Mouse (Mus musculus): ENCODE measurements at regions not wholly inside any gene's neighbourhood (a gene's known extent, or its start where the extent isn't known, plus 50 kb on each side); places are given as distances from the start of the nearest gene placed in this dataset.

DNA sequence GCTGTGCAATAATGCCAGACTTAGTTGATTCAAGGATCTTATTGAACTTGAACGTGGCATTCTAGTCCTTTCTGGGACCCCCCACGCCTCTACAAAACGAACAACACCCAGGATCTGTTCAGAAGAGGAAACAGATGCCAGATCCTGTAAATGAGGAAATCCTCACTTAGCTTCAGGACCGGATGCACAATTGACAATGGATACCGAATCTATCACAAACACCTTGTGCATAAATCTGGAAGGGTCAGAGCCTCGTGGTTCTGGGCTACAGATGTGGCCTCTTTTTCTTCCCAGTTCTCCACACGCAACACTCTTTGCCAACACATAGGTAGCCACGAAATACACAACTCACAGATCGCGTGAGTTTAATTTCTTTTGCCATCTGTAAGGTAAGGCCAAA lies 93.0 kb upstream of the Mki67 start:
- no peak overlapping the region for H3K4me2 ChIP-seq (ENCODE audit: low read depth, low read length, severe bottlenecking)
- no peaks in the 10 kb centered on the region for H3K36me3 ChIP-seq (ENCODE audit: control insufficient read depth, insufficient read depth, low read length)
- 85% methylated on average over 10 of the region's 10 CpGs for WGBS
- H3K4me1 ChIP-seq (replicated peaks; ENCODE audit: control insufficient read depth, insufficient read depth, low read length): 0 out of 2 replicates have a peak, but pooled peaks cover 1% of the 10 kb centered on the region
- no peak overlapping the region for H3K9ac ChIP-seq (ENCODE audit: low read length)
- no peaks in the 10 kb centered on the region for H3K27me3 ChIP-seq (ENCODE audit: control insufficient read depth, insufficient read depth, low read length)
- H3K4me3 ChIP-seq (ENCODE audit: low read depth, low read length): no peak overlapping the region
- ATAC-seq (replicated peaks; ENCODE audit: low FRiP score) (no peak), DNase-seq (ENCODE audit: low spot score) (peak; percentile 30)
- H3K27ac ChIP-seq (ENCODE audit: low read depth, low read length): no peak overlapping the region
- H3K9me3 ChIP-seq (ENCODE audit: control insufficient read depth, low read length): no peaks in the 10 kb centered on the region

GRCm38 (mm10) chr7:135809751-135810379 lies 93.7 kb upstream of the Mki67 start:
- Histone ChIP-seq H3K4me3 (ENCODE audit: low read depth, low read length) (no peak overlapping the region), H3K9ac (ENCODE audit: low read length) (no peak overlapping the region), H3K36me3 (ENCODE audit: control insufficient read depth, insufficient read depth, low read length) (no peaks in the 10 kb centered on the region), H3K27ac (ENCODE audit: low read depth, low read length) (no peak overlapping the region), H3K4me1 (replicated peaks; ENCODE audit: control insufficient read depth, insufficient read depth, low read length) (0 out of 2 replicates have a peak, but pooled peaks cover 1% of the 10 kb centered on the region), H3K4me2 (ENCODE audit: low read depth, low read length, severe bottlenecking) (no peak overlapping the region), H3K9me3 (ENCODE audit: control insufficient read depth, low read length) (no peaks in the 10 kb centered on the region), H3K27me3 (ENCODE audit: control insufficient read depth, insufficient read depth, low read length) (no peaks in the 10 kb centered on the region)
- 69% methylated on average over 12 of the region's 12 CpGs for WGBS
- ATAC-seq (replicated peaks; ENCODE audit: low FRiP score) (no peak), DNase-seq (ENCODE audit: low spot score) (peak; percentile 40)

DNA sequence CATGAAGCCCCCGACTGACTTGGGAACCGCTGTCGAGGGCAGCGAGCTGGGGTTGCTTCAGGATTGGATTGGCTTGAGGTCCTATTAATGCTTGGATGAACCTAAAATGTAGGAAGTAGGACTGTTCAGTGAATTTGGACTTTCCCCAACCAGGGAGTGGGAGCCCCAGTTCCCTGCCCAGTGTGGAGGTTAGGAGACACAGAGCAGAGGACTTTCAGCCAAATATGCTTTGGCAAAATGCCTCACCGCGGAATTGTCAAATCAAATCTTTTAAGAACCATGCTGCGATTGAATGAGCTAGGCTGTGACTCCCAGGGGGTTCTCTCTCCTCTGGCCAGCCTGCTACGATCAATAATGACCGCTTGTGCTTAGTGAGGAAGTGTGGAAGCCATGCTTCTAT lies 94.8 kb upstream of the Mki67 start:
- no peaks in the 10 kb centered on the region for H3K9me3 ChIP-seq (ENCODE audit: control insufficient read depth, low read length)
- DNase-seq (ENCODE audit: low spot score) (no peak), ATAC-seq (replicated peaks; ENCODE audit: low FRiP score) (no peak)
- H3K4me3 ChIP-seq (ENCODE audit: low read depth, low read length): no peak overlapping the region
- no peaks in the 10 kb centered on the region for H3K27me3 ChIP-seq (ENCODE audit: control insufficient read depth, insufficient read depth, low read length)
- no peak overlapping the region for H3K4me2 ChIP-seq (ENCODE audit: low read depth, low read length, severe bottlenecking)
- no peaks in the 10 kb centered on the region for H3K36me3 ChIP-seq (ENCODE audit: control insufficient read depth, insufficient read depth, low read length)
- 0 out of 2 replicates have a peak, but pooled peaks cover 1% of the 10 kb centered on the region for H3K4me1 ChIP-seq (replicated peaks; ENCODE audit: control insufficient read depth, insufficient read depth, low read length)
- H3K9ac ChIP-seq (ENCODE audit: low read length): no peak overlapping the region
- no peak overlapping the region for H3K27ac ChIP-seq (ENCODE audit: low read depth, low read length)
- WGBS: 91% methylated on average over 9 of the region's 9 CpGs

DNA sequence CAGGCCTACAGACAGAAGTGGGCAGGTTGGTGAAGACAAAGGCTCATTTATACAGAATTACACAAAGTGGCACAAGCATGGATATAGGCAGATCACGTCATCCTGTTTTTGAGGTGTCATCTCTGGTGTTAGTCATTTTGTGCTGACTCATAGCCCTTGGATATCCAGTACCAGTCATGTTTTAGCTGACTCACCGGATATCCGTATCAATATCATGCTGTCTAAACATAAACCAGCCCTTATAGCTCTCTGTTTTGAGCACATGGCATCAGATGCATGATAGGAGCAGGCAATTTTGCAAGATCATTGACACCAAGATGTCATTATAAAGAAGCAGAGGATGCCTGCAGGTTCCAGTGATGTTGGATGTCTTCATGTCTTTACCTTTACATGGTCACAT lies 97.5 kb upstream of the Mki67 start:
- DNase-seq (ENCODE audit: low spot score) (no peak), ATAC-seq (replicated peaks; ENCODE audit: low FRiP score) (no peak)
- Histone ChIP-seq H3K9me3 (ENCODE audit: control insufficient read depth, low read length) (no peaks in the 10 kb centered on the region), H3K4me3 (ENCODE audit: low read depth, low read length) (no peak overlapping the region), H3K27me3 (ENCODE audit: control insufficient read depth, insufficient read depth, low read length) (no peaks in the 10 kb centered on the region), H3K36me3 (ENCODE audit: control insufficient read depth, insufficient read depth, low read length) (no peaks in the 10 kb centered on the region), H3K4me1 (replicated peaks; ENCODE audit: control insufficient read depth, insufficient read depth, low read length) (0 out of 2 replicates have a peak, but pooled peaks cover 1% of the 10 kb centered on the region), H3K27ac (ENCODE audit: low read depth, low read length) (no peak overlapping the region), H3K9ac (ENCODE audit: low read length) (no peak overlapping the region), H3K4me2 (ENCODE audit: low read depth, low read length, severe bottlenecking) (no peak overlapping the region)
- 95% methylated on average over 3 of the region's 3 CpGs for WGBS

- peak; percentile 31 for DNase-seq (ENCODE audit: low spot score)
- ATAC-seq (replicated peaks; ENCODE audit: low FRiP score): no peak
- H3K27ac ChIP-seq (ENCODE audit: low read depth, low read length): no peak overlapping the region
- no peaks in the 10 kb centered on the region for H3K27me3 ChIP-seq (ENCODE audit: control insufficient read depth, insufficient read depth, low read length)
- no peak overlapping the region for H3K4me3 ChIP-seq (ENCODE audit: low read depth, low read length)
- H3K4me2 ChIP-seq (ENCODE audit: low read depth, low read length, severe bottlenecking): no peak overlapping the region
- 91% methylated on average over 3 of the region's 3 CpGs for WGBS
- H3K9me3 ChIP-seq (ENCODE audit: control insufficient read depth, low read length): no peaks in the 10 kb centered on the region
- no peak overlapping the region for H3K9ac ChIP-seq (ENCODE audit: low read length)
- H3K36me3 ChIP-seq (ENCODE audit: control insufficient read depth, insufficient read depth, low read length): no peaks in the 10 kb centered on the region
- no peaks in the 10 kb centered on the region for H3K4me1 ChIP-seq (replicated peaks; ENCODE audit: control insufficient read depth, insufficient read depth, low read length)
Observed at GRCm38 (mm10) chr7:135816191-135816590, 100.0 kb upstream of the Mki67 start.

DNA sequence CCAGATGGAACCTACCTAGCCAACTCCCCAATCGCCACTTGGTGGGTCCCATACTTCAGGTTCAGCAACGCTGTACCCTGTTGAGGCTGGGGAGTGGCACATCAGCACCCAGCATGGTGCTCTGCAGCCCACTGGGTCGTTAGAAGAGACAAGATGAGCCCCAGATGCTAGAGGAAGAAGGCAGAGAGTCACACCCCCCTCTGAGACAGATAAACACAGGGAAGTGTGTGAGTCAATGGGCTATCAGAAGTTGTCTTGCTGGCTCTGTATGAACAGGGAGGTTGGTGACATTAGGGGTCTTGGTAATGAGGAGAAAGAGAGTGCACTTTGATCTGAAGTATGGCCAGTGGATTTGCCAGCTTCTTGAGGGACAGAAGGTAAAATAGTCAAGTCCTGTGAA lies 101.7 kb upstream of the Mki67 start:
- no peaks in the 10 kb centered on the region for H3K4me1 ChIP-seq (replicated peaks; ENCODE audit: control insufficient read depth, insufficient read depth, low read length)

DNA sequence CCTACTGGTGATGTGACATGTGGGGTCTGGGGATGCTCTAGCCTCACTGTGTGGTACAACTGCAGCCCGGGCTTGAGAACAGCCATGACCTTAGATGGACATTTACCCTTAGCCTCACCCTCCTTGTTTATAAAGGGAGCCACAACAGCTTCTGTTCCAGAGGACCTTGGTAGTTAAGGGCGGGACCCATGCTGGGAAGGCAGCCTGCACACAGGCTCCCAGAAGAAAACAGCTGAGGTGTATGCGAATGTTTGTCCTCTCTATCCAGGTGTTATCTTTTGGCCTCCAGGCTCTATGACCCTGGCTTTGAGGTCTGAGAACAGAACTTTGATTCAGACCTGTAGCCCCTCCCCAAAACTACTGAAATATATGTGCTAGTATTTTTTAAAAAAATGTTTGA lies 102.1 kb upstream of the Mki67 start:
- ATAC-seq (replicated peaks; ENCODE audit: low FRiP score): no peak
- peak; percentile 44 for DNase-seq (ENCODE audit: low spot score)
- WGBS: 83% methylated on average over 3 of the region's 3 CpGs
- H3K4me3 ChIP-seq (ENCODE audit: low read depth, low read length): no peak overlapping the region
- no peaks in the 10 kb centered on the region; the same call in 1 of the 2 replicates for H3K9me3 ChIP-seq (ENCODE audit: control insufficient read depth, low read length)
- no peak overlapping the region for H3K9ac ChIP-seq (ENCODE audit: low read length)
- H3K36me3 ChIP-seq (ENCODE audit: control insufficient read depth, insufficient read depth, low read length): no peaks in the 10 kb centered on the region
- no peak overlapping the region for H3K27ac ChIP-seq (ENCODE audit: low read depth, low read length)
- H3K4me1 ChIP-seq (replicated peaks; ENCODE audit: control insufficient read depth, insufficient read depth, low read length): no peaks in the 10 kb centered on the region
- no peaks in the 10 kb centered on the region for H3K27me3 ChIP-seq (ENCODE audit: control insufficient read depth, insufficient read depth, low read length)
- H3K4me2 ChIP-seq (ENCODE audit: low read depth, low read length, severe bottlenecking): no peak overlapping the region

More for the DNA sequence above, 101.7 kb upstream of the Mki67 start:
- Histone ChIP-seq H3K4me2 (ENCODE audit: low read depth, low read length, severe bottlenecking) (no peak overlapping the region), H3K9ac (ENCODE audit: low read length) (no peak overlapping the region), H3K9me3 (ENCODE audit: control insufficient read depth, low read length) (no peaks in the 10 kb centered on the region; the same call in 1 of the 2 replicates), H3K36me3 (ENCODE audit: control insufficient read depth, insufficient read depth, low read length) (no peaks in the 10 kb centered on the region), H3K27me3 (ENCODE audit: control insufficient read depth, insufficient read depth, low read length) (no peaks in the 10 kb centered on the region), H3K27ac (ENCODE audit: low read depth, low read length) (no peak overlapping the region), H3K4me3 (ENCODE audit: low read depth, low read length) (no peak overlapping the region)
- ATAC-seq (replicated peaks; ENCODE audit: low FRiP score): no peak
- WGBS: 61% methylated on average over 3 of the region's 3 CpGs
- DNase-seq (ENCODE audit: low spot score): no peak

- 75% methylated on average over 6 of the region's 6 CpGs for WGBS
- no peak overlapping the region for H3K4me2 ChIP-seq (ENCODE audit: low read depth, low read length, severe bottlenecking)
- peak; percentile 14 for DNase-seq (ENCODE audit: low spot score)
- no peak overlapping the region for H3K4me3 ChIP-seq (ENCODE audit: low read depth, low read length)
- no peaks in the 10 kb centered on the region for H3K36me3 ChIP-seq (ENCODE audit: control insufficient read depth, insufficient read depth, low read length)
- H3K27ac ChIP-seq (ENCODE audit: low read depth, low read length): no peak overlapping the region
- H3K27me3 ChIP-seq (ENCODE audit: control insufficient read depth, insufficient read depth, low read length): no peaks in the 10 kb centered on the region
- no peak for ATAC-seq (replicated peaks; ENCODE audit: low FRiP score)
- H3K9ac ChIP-seq (ENCODE audit: low read length): no peak overlapping the region
- H3K4me1 ChIP-seq (replicated peaks; ENCODE audit: control insufficient read depth, insufficient read depth, low read length): no peaks in the 10 kb centered on the region
- H3K9me3 ChIP-seq (ENCODE audit: control insufficient read depth, low read length): no peaks in the 10 kb centered on the region; the same call in 1 of the 2 replicates
Observed at GRCm38 (mm10) chr7:135823884-135824750, 108.0 kb upstream of the Mki67 start.
